Mouse (Mus musculus) small intestine, adult 2 months (tissue): ENCODE data around the gene Klk1b1.

ENCODE experiments used
- CTCF ChIP-seq: fragments of 200-500 bp; IDR thresholded peaks from 2 replicates; pipeline ENCODE4 v1.5.1; 2012; ENCODE audit warnings: low read depth, mild to moderate bottlenecking, control low read depth, inconsistent platforms, low read length, moderate library complexity, mixed read lengths; ENCODE audit not compliant: insufficient replicate concordance, insufficient read length; ENCODE audit errors: extremely low read depth
- POLR2A ChIP-seq: fragments of 200-500 bp; IDR thresholded peaks from 2 replicates; pipeline ENCODE4 v1.6.1; 2012; ENCODE audit warnings: low read depth, mild to moderate bottlenecking, control low read depth, inconsistent platforms, low read length, moderate library complexity

- TF ChIP-seq CTCF (no peak), POLR2A (no peak)
These were observed 47.7 kb upstream of the Klk1b1 start for GRCm38 (mm10) chr7:43918871-43919270.
